Mouse (Mus musculus) CH12.LX (cell line): ENCODE data around the gene Hoxd13.

Experiments
- CTCF ChIP-seq, 2 experiments: IDR thresholded peaks in 1 of 2; conservative IDR thresholded peaks in 1 of 2; 2 replicates each; pipeline ENCODE4 v1.5.1; 2011 to 2012; ENCODE audit warnings: low read depth in 2 of 2, low read length in 2 of 2, improper control_type of control experiment in 1 of 2, inconsistent platforms in 1 of 2, mild to moderate bottlenecking in 1 of 2, moderate library complexity in 1 of 2
- MAFK ChIP-seq: IDR thresholded peaks from 2 replicates; pipeline ENCODE4 v1.6.1; 2011; ENCODE audit warnings: low read length, improper control_type of control experiment; ENCODE audit not compliant: insufficient replicate concordance
- POLR2A ChIP-seq: IDR thresholded peaks from 2 replicates; pipeline ENCODE4 v1.6.1; 2011; ENCODE audit warnings: low read depth, mild to moderate bottlenecking, improper control_type of control experiment, low read length

DNA sequence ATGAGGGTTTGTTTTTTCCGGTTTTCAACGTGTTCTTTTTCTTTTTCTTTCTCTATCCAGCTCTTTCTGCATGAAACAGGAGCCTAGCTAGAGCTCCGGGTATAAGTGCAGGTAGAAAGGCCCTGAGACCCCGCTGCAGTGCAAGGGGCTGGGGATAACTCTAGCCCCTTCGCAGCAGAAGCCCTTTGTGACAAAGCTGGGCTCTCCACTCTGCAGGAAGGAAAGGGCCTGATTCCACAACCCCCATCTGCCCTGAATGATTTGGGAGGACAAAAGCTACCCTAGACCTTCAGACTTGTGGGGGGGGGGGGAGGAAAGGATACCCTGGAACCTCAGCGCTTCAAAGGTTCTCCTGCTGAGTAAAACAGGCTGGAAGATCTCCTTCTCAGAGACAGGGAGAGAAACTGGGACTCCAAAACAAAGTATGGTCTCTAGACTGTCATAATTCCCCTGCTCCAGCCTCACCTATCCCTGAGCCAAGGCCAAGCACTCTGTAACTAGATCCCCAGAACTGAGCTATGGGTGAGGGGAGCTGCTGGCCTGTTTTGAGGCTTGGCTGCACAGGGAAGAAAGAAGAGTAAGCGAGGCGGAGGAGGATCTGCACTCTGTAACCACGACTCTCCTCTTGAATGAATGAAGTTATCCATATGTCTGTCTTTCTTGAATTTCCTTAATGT is 8.4 kb downstream of the Hoxd13 start:
- TF ChIP-seq CTCF (conservative IDR thresholded peaks at IDR 0.05 in 1 of 2, IDR thresholded peaks at IDR 0.05 in 1 of 2; ENCODE audit: low read depth in 2 of 2, low read length in 2 of 2) (no peak), MAFK (no peak), POLR2A (no peak)
